Mouse (Mus musculus) brain, embryonic 14.5 days (tissue): ENCODE results near the gene Cfap100.

Experiments
- CTCF ChIP-seq: fragments of 200-500 bp; IDR thresholded peaks from 2 replicates; pipeline ENCODE4 v1.5.1; 2012; ENCODE audit warnings: inconsistent platforms, mild to moderate bottlenecking, moderate library complexity, borderline replicate concordance; ENCODE audit not compliant: insufficient read depth, insufficient read length; ENCODE audit errors: extremely low read depth
- POLR2A ChIP-seq: fragments of 200-500 bp; IDR thresholded peaks from 2 replicates; pipeline ENCODE4 v1.6.1; 2012; ENCODE audit warnings: mild to moderate bottlenecking, inconsistent platforms, borderline replicate concordance; ENCODE audit not compliant: poor library complexity, insufficient read depth, insufficient read length, severe bottlenecking; ENCODE audit errors: extremely low read depth

DNA sequence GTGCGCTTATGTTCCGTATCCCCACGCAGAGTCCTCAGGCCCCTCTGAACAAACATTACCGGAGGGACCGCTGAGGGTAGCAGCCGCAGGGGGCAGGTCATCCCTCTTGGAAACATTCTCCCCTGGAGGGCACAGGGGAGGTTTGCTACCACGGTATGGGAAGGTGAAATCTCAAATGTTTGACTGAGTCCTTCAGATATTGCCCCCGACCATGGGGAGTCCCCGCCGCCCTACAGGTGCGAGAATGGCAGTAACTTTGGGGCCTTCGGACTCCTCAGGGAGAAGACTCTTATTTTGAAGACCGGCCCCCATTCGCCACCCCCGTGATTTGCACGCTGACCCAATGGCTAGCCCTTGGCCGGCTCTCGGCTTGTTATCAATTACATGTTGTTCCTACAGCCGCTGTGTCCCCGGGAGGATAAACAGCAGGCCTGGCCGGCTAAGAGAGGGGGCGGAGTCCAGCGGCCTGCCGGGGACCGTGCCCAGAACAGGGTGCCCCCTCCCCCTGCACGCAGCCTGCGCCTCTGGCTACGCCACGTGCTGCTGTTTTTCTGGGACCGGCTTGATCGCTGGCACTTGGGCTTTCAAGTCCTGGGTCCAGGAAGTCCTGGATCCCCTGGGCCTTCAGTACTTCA lies 34.7 kb upstream of the Cfap100 start:
- no peak for TF ChIP-seq POLR2A
- no peak for TF ChIP-seq CTCF
